Mouse (Mus musculus) gastrocnemius, postnatal 25 days (tissue): ENCODE data around the gene Evl. TPM values are rescaled to one million over a fixed set of nuclear protein-coding genes. Genes with fewer than 3 reads are reported as not detected.

Experiments used
- DNase-seq: peaks from one replicate; pipeline ENCODE4 v3.0.0; 2022
- total RNA-seq, 2 experiments: library from RNA; stranded (reverse); gene quantifications; 1 replicate in 1 of 2; 2 replicates in 1 of 2; pipeline ENCODE4 v1.2.3; 2021

The Evl gene
- total RNA-seq, 2 experiments from 2014 or later = 15.0 to 16.4 TPM

DNA sequence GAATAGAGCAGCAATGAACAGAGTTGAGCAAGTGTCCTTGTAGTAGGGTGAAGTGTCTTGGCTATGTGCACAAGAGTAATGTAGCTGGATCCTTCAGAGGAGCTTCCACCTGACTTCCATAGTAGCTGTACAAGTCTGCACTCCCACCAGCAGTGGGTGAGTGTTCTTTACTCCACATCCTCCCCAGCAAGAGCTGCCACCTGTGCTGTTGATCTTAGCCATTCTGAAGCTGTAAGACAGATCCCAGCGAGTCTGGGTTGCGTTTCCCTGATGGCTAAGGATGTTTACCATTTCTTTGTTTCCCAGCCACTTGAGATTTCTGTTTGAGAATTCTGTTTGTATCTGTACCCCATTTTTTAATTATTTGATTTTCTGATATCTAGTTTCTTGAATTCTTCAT lies 35.6 kb downstream of the Evl start:
- no peak for DNase-seq

- DNase-seq = no peak
These were observed 37.1 kb downstream of the Evl start for GRCm38 (mm10) chr12:108591586-108591985.

DNA sequence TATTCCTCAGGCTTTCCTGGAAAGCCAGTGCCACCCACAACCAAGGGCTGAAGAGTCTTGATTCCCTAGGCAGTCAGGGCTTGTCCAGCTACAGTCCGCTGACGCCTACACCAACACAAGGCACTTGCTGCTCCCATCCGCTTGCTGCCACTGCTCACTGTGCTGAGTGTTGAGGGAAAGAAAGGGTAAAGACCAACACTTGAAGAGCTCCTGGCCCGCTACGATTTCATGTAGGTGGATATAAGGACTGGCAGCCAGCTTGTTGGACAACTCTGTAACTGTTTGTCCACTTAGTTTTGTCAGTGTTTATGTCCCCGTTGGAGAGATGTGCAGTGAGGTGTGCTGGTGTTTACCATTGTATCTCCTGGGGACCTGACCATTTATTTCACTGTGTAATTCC lies 38.3 kb downstream of the Evl start:
- DNase-seq = no peak

DNA sequence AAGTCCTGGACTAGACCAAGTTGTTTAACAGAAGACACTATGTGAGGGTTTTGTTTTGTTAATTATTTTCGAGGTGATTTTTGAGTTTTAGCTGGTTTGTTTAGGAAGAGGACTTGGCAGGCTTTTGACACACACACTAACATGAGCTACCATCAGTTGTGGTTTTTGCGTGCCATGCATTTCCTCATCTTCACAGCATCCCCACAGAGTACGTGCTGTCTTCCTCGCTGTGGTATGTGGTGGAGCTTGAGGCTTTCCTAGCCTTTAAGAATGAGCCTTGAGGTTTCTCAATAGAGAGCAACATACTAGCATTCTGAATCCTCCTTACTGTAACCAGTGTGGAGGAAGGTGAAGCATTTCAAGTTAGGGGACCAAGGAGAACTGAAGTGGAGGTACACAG lies 46.3 kb downstream of the Evl start:
- DNase-seq = no peak

DNA sequence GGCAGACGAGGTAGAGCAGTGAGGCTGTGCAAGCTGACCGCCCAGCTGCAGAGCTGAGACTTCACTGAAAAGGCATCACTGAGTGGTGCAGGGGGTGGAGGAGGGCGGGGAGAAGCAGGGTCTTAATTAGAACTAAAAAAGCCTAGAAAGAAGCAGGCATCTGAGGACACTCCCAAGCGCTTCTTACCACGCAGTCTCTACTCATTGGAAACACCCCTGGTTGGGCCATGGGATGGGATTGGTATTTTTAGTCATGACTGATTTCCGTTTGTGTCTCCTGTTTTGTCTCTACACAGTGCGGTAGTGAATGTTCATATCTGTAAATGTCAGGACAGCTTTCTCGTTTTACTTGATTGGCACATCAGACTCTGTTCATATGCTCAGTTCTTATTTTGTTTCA lies 46.8 kb downstream of the Evl start:
- DNase-seq = no peak

DNA sequence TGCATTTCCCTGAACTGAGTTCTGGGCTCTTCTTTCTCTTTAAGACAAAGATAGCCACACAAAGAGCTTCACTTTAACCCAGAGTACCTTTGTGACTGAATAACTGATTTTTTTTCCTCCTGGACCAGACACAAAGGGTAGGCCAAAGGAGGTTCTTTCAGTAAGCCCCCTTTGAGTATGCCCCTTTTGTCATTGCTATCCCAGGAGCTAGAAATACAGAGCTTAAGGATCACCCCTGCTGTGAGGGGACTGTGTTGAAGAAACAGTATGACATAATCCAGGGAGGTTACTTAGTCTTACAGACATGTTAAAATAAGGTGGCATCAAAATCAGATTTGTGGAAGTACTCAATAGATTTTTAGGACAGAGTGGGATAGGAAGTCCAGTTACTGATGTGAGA lies 50.0 kb downstream of the Evl start:
- no peak for DNase-seq

- no peak for DNase-seq
These were observed 51.2 kb downstream of the Evl start for GRCm38 (mm10) chr12:108605521-108606281.

- no peak for DNase-seq
These were observed 51.8 kb downstream of the Evl start for GRCm38 (mm10) chr12:108606321-108606720.

GRCm38 (mm10) chr12:108609446-108609845 lies 54.9 kb downstream of the Evl start:
- no peak for DNase-seq

- DNase-seq = no peak
These were observed 55.7 kb downstream of the Evl start for GRCm38 (mm10) chr12:108610255-108610654.

DNA sequence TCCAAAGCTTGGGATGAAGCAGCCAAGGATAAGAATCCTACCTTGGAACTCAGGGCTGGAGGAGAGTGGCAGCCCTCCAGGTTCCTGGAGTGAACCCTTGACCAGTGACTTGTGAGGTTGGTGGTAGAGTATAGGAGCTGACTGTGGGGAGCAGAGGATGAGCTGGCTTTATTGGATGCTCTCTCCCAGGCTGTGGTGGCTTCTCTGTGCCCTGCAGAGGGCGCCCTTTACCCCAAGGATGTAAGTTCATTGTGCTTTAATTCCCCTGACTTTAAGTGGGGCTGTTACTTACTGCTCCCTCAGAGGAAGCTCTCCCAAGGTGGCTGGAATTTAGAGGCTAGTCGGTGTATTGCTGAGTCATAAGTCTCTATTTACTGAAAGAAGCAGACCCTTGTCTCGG lies 58.6 kb downstream of the Evl start:
- DNase-seq = peak; percentile 48

DNA sequence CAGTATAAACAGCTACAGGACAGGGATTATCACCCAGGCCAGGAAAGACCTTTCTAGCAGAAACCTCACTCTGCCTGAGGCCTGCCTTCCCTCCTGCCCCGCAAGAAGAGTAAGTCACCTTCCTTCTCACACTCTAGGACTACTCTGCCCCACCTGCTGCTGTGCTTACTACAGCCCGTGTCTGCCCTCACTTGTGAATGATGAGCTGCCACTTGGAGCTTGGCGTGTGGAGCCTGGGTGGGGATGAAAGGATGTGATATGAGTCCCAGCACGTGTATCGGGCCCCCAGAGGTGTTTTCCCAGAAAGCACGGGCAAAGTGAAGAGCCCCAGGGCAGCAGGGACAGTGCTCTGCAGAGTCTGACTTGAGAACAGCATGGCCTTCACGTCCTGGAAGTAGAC lies 63.0 kb downstream of the Evl start:
- no peak for DNase-seq

DNA sequence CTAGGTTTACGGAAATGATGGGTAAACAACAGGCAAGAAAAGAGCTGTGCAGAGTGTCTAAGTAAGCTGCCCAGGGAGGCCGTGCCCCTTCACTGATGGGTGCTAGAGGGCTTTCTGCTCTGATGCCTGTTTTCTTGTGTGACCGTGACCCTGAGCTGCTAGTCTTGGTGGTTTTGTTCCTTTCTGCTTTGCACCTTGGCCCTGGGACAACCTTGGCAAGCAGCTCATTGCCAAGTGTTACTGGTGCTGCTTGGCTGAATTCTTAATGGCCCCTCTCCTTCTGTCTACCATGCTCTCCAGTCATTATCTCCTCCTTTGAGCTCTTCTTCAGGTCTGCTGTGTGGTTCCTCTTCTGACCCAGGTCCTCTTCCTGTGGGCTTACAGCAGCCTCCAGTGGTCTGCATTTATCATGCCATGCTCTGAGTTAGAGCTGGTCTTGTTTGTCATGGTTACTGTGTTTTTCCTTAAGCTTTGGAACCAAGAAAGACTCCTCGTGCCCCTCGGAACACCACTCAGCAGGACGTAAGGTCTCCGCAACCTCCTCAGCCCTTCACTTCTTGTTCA lies 65.4 kb downstream of the Evl start:
- no peak for DNase-seq

- no peak for DNase-seq
These were observed 67.9 kb downstream of the Evl start for GRCm38 (mm10) chr12:108622406-108622805.

DNA sequence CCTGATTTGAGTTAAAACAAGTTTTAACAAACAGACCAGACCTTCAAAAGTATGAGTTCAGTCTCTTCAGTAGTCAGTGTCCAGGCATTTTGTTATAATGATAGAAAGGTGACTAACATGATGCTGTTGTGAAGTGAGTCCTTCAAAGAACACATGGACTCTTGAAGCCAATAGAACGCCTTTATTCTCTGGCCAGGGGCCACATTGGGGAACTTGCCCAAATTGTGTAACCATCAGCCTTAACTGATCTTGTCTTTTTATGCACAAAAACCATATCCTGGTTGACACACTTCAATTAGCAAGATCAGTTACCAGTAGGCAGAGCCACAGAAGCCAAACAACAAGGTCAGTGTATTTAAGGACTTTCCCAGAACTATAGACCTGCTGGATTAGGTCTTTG lies 75.0 kb downstream of the Evl start:
- DNase-seq = no peak

- DNase-seq = no peak
These were observed 76.5 kb downstream of the Evl start for GRCm38 (mm10) chr12:108630741-108631688.

GRCm38 (mm10) chr12:108632501-108632900 lies 78.0 kb downstream of the Evl start:
- DNase-seq = no peak

- no peak for DNase-seq
These were observed 79.5 kb downstream of the Evl start for GRCm38 (mm10) chr12:108634031-108634430.

DNA sequence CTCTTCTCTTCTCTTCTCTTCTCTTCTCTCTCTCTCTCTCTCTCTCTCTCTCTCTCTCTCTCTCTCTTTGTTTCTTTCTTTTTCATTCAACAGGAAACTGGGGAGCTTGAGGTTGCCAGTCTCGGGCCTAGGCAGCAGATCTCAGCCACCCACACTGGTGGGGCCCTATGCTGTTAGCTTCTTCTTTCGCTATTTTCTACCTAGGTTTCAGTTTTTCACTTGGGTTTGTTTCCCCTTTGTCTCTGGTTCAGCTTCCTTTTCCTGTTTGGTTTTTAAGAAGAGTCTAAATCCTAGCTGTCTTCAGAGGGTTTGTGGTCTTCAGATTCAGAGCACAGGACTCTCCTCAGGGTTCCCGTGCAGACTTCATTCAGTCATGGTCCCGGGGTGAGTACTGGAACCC lies 81.0 kb downstream of the Evl start:
- DNase-seq = no peak

DNA sequence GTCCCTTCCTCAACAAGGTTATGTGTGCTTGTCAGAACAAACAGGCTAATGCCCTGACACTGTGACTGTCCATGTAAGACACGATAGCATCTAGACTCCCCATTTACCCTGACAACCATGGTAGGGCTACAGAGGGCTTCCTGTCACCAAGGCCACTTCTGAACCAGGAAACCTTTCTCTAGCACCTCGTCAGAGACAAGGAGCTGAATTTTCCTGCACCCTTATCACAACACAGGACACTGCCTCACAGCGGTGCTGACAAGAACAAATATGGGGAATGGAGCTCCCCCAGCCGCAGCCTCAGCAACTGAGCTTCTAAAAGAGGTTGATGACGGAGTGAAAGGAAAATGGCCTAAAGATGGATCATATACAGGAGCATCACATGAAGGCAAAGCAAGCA lies 82.9 kb downstream of the Evl start:
- no peak for DNase-seq

DNA sequence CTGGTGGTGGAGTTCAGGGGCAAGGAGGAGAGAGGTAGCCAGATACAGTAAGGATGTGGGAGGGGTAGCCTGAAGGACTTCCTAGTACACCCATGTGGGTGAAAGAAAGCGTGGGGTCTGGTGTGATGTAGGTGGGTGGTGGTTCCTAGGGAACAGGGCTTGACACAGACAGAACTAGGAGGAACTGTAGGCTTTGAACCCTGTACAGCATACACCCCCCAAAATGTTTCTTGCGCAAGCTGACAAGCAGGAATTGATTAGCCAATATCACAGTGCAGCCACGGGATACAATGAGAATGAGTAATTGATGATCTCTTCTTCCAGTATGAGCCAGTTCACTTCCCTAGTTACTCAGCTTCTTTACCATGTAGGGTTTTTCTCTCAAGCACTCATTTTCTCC lies 84.6 kb downstream of the Evl start:
- no peak for DNase-seq

- DNase-seq = no peak
These were observed 87.5 kb downstream of the Evl start for GRCm38 (mm10) chr12:108642019-108642418.

DNA sequence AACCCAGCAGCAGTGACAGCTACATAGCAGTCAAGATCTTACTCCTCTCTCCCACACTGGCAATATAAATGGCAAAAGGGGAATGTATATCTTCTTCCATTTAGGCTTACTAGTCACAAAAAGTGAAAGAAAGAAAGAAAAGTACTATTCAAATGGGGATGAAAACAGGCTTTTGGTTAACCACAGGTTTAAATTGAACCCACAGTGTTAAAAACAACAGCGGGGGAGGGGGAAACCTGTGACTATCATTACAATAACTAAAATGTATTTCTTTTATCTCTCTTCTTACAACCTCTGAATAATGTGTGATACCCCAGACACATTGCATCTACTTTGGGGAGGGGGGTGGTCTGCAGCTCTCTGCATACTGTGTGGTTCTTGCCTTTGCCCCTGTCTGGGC lies 91.7 kb downstream of the Evl start:
- no peak for DNase-seq
